Mouse (Mus musculus): ENCODE measurements around the gene Cyp2w1.

DNA sequence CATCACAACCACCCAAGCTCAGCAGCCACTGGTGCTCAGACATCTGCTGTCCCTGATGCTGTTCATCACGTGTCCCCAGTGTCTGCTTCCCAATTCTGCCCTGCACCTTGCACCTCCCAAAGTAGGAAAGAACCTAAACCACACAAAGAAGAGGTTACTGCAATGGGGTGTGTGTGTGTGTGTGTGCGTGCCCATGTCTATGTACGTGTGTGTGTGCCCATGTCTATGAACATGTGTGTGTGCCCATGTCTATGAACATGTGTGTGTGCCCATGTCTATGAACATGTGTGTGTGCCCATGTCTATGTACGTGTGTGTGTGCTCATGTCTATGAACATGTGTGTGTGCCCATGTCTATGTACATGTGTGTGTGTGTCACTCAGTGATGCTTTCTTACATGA is 43.1 kb downstream of the Cyp2w1 start:
- TF ChIP-seq EP300 (optimal IDR thresholded peaks at IDR 0.05) (no peak), CTCF (IDR thresholded peaks at IDR 0.05; ENCODE audit: low read depth) (no peak)
